Mouse (Mus musculus): ENCODE measurements around the gene Nfatc3. TPM values are rescaled to one million over a fixed set of nuclear protein-coding genes. Genes with fewer than 3 reads are reported as not detected.

The Nfatc3 gene
- total and polyA plus RNA-seq, 2 experiments from 2014 or later = 2.9 to 24.0 TPM

DNA sequence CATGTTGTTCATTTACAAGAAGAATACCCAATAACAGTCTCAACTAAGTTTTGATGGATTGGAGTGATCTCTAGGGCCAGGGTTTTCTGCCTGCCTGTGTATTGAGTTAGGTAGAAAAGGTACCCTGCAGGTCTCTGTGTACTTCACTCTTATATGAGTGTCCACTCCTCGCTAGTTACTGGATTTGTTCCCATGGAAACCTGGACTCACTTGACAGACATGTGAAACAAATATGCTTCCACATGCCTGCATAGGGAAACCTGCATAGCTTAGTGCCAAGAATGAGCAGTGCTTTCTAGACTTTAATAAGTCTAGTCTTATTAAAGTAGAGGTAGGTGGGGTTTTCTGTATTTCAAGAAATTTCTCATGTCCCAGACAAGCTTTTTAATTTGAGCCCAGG lies 118.3 kb downstream of the Nfatc3 start:
- no peak for ATAC-seq
- 8% methylated on average over 1 of the region's 1 CpGs for whole genome bisulfite sequencing
- Histone ChIP-seq H3K27me3 (ENCODE audit: insufficient read depth, low read length) (no peaks in the 10 kb centered on the region), H3K4me3 (ENCODE audit: low read length) (no peak overlapping the region), H3K4me2 (ENCODE audit: low read depth, low read length) (no peak overlapping the region), H3K9me3 (ENCODE audit: low read length) (no peaks in the 10 kb centered on the region), H3K4me1 (ENCODE audit: insufficient read depth, low read length) (no peaks in the 10 kb centered on the region), H3K9ac (replicated peaks; ENCODE audit: low read length) (no peak overlapping the region), H3K36me3 (ENCODE audit: insufficient read depth, low read length) (no peaks in the 10 kb centered on the region), H3K27ac (no peak overlapping the region)
- peak; percentile 28 for DNase-seq (ENCODE audit: low spot score)
- TF ChIP-seq CTCF (IDR thresholded peaks at IDR 0.05; ENCODE audit: low read depth) = no peak

DNA sequence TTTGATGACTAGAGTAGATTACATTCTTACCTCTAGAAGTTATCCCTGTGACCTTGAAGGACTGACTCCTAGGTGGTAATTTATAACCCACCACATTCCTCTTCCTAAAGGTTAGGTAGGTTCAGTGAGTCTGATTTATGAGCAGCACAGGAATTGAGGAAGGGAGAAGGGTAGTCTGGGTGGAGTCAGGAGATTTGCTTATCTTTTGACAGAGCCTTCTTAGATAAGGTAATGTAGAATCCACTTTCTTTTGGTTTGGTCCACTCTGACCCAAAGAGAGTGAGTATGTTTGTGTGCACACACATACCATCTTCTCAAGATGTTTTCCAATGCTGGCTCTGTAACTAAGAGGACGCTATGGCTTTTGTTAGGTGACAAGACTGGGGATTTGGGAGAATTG lies 119.0 kb downstream of the Nfatc3 start:
- no peaks in the 10 kb centered on the region for H3K27me3 ChIP-seq (ENCODE audit: insufficient read depth, low read length)
- H3K4me2 ChIP-seq (ENCODE audit: low read depth, low read length) = no peak overlapping the region
- ATAC-seq (no peak), DNase-seq (ENCODE audit: low spot score) (no peak)
- no peak overlapping the region for H3K9ac ChIP-seq (replicated peaks; ENCODE audit: low read length)
- WGBS = 85% methylated on average over 1 of the region's 1 CpGs
- H3K4me1 ChIP-seq (ENCODE audit: insufficient read depth, low read length) = no peaks in the 10 kb centered on the region
- no peak overlapping the region for H3K27ac ChIP-seq
- H3K4me3 ChIP-seq (ENCODE audit: low read length) = no peak overlapping the region
- no peaks in the 10 kb centered on the region for H3K36me3 ChIP-seq (ENCODE audit: insufficient read depth, low read length)
- no peak for TF ChIP-seq CTCF (IDR thresholded peaks at IDR 0.05; ENCODE audit: low read depth)
- H3K9me3 ChIP-seq (ENCODE audit: low read length) = no peaks in the 10 kb centered on the region

GRCm38 (mm10) chr8:106178428-106178827 lies 119.8 kb downstream of the Nfatc3 start:
- H3K4me2 ChIP-seq (ENCODE audit: low read depth, low read length) = no peak overlapping the region
- TF ChIP-seq CTCF (IDR thresholded peaks at IDR 0.05; ENCODE audit: low read depth) = no peak
- H3K9ac ChIP-seq (replicated peaks; ENCODE audit: low read length) = no peak overlapping the region
- DNase-seq (ENCODE audit: low spot score) = no peak
- H3K4me1 ChIP-seq (ENCODE audit: insufficient read depth, low read length) = no peaks in the 10 kb centered on the region
- no peaks in the 10 kb centered on the region for H3K36me3 ChIP-seq (ENCODE audit: insufficient read depth, low read length)
- no peak overlapping the region for H3K27ac ChIP-seq
- no peak overlapping the region for H3K4me3 ChIP-seq (ENCODE audit: low read length)
- H3K27me3 ChIP-seq (ENCODE audit: insufficient read depth, low read length) = no peaks in the 10 kb centered on the region
- no peaks in the 10 kb centered on the region for H3K9me3 ChIP-seq (ENCODE audit: low read length)
- 79% methylated on average over 2 of the region's 2 CpGs for WGBS
- no peak for ATAC-seq

Other genes with a start within 250 kb of the Nfatc3 start
- 10.5 and 15.7 TPM in 2 replicates for gene Ranbp10, start 231.5 kb upstream of the Nfatc3 start, total RNA-seq (2014; rRNA removed)
- gene Ranbp10, start 231.5 kb upstream of the Nfatc3 start, polyA plus RNA-seq (2015; fragmentation: Nextera tagmentation; extraction: Ambion mirVana) = 6.3 and 7.2 TPM in 2 replicates
- 0.36 and 0.37 TPM in 2 replicates for gene Tsnaxip1, start 231.1 kb upstream of the Nfatc3 start, total RNA-seq (2014; rRNA removed)
- gene Tsnaxip1, start 231.1 kb upstream of the Nfatc3 start, polyA plus RNA-seq (2015; fragmentation: Nextera tagmentation; extraction: Ambion mirVana) = 0.64 and 0.71 TPM in 2 replicates
- gene Cenpt, start 205.6 kb upstream of the Nfatc3 start, total RNA-seq (2014; rRNA removed) = 40.9 and 45.3 TPM in 2 replicates
- 39.9 and 42.8 TPM in 2 replicates for gene Cenpt, start 205.6 kb upstream of the Nfatc3 start, polyA plus RNA-seq (2015; fragmentation: Nextera tagmentation; extraction: Ambion mirVana)
- gene Thap11, start 203.7 kb upstream of the Nfatc3 start, total RNA-seq (2014; rRNA removed) = 86.9 and 112 TPM in 2 replicates
- gene Thap11, start 203.7 kb upstream of the Nfatc3 start, polyA plus RNA-seq (2015; fragmentation: Nextera tagmentation; extraction: Ambion mirVana) = 44.9 and 45.6 TPM in 2 replicates
- gene Nutf2, start 198.3 kb upstream of the Nfatc3 start, total RNA-seq (2014; rRNA removed) = 20.1 and 49.6 TPM in 2 replicates
- gene Nutf2, start 198.3 kb upstream of the Nfatc3 start, polyA plus RNA-seq (2015; fragmentation: Nextera tagmentation; extraction: Ambion mirVana) = 119 and 158 TPM in 2 replicates
- gene Edc4, start 178.0 kb upstream of the Nfatc3 start, total RNA-seq (2014; rRNA removed) = 113 and 118 TPM in 2 replicates
- gene Edc4, start 178.0 kb upstream of the Nfatc3 start, polyA plus RNA-seq (2015; fragmentation: Nextera tagmentation; extraction: Ambion mirVana) = 41.7 and 42.0 TPM in 2 replicates
- 0.75 and 3.3 TPM in 2 replicates for gene Nrn1l, start 165.3 kb upstream of the Nfatc3 start, total RNA-seq (2014; rRNA removed)
- gene Nrn1l, start 165.3 kb upstream of the Nfatc3 start, polyA plus RNA-seq (2015; fragmentation: Nextera tagmentation; extraction: Ambion mirVana) = 1.9 and 2.0 TPM in 2 replicates
- gene Pskh1, start 158.4 kb upstream of the Nfatc3 start, total RNA-seq (2014; rRNA removed) = 30.0 and 32.3 TPM in 2 replicates
- gene Pskh1, start 158.4 kb upstream of the Nfatc3 start, polyA plus RNA-seq (2015; fragmentation: Nextera tagmentation; extraction: Ambion mirVana) = 11.3 and 11.5 TPM in 2 replicates
- 1.7 and 5.5 TPM in 2 replicates for gene Ctrl, start 125.0 kb upstream of the Nfatc3 start, total RNA-seq (2014; rRNA removed)
- 3.1 and 3.3 TPM in 2 replicates for gene Ctrl, start 125.0 kb upstream of the Nfatc3 start, polyA plus RNA-seq (2015; fragmentation: Nextera tagmentation; extraction: Ambion mirVana)
- 67.3 and 75.1 TPM in 2 replicates for gene Psmb10, start 120.4 kb upstream of the Nfatc3 start, total RNA-seq (2014; rRNA removed)
- gene Psmb10, start 120.4 kb upstream of the Nfatc3 start, polyA plus RNA-seq (2015; fragmentation: Nextera tagmentation; extraction: Ambion mirVana) = 115 and 117 TPM in 2 replicates
- gene Lcat, start 115.5 kb upstream of the Nfatc3 start, total RNA-seq (2014; rRNA removed) = 24.7 and 26.5 TPM in 2 replicates
- gene Lcat, start 115.5 kb upstream of the Nfatc3 start, polyA plus RNA-seq (2015; fragmentation: Nextera tagmentation; extraction: Ambion mirVana) = 13.0 and 16.8 TPM in 2 replicates
- 22.5 and 25.5 TPM in 2 replicates for gene Slc12a4, start 92.7 kb upstream of the Nfatc3 start, total RNA-seq (2014; rRNA removed)
- gene Slc12a4, start 92.7 kb upstream of the Nfatc3 start, polyA plus RNA-seq (2015; fragmentation: Nextera tagmentation; extraction: Ambion mirVana) = 16.3 and 16.9 TPM in 2 replicates
- not detected in 2 replicates for gene Dpep3, start 79.4 kb upstream of the Nfatc3 start, total RNA-seq (2014; rRNA removed)
- not detected in 2 replicates for gene Dpep3, start 79.4 kb upstream of the Nfatc3 start, polyA plus RNA-seq (2015; fragmentation: Nextera tagmentation; extraction: Ambion mirVana)
- gene Dus2, start 67.5 kb upstream of the Nfatc3 start, total RNA-seq (2014; rRNA removed) = 9.3 and 15.4 TPM in 2 replicates
- gene Dus2, start 67.5 kb upstream of the Nfatc3 start, polyA plus RNA-seq (2015; fragmentation: Nextera tagmentation; extraction: Ambion mirVana) = 20.2 and 22.4 TPM in 2 replicates
- gene Dpep2nb, start 52.9 kb upstream of the Nfatc3 start, total RNA-seq (2014; rRNA removed) = not detected in 2 replicates
- not detected in 2 replicates for gene Dpep2nb, start 52.9 kb upstream of the Nfatc3 start, polyA plus RNA-seq (2015; fragmentation: Nextera tagmentation; extraction: Ambion mirVana)
- 36.7 and 43.3 TPM in 2 replicates for gene Ddx28, start 47.0 kb upstream of the Nfatc3 start, total RNA-seq (2014; rRNA removed)
- gene Ddx28, start 47.0 kb upstream of the Nfatc3 start, polyA plus RNA-seq (2015; fragmentation: Nextera tagmentation; extraction: Ambion mirVana) = 19.7 and 20.2 TPM in 2 replicates
- gene Esrp2, start 78.1 kb downstream of the Nfatc3 start, total RNA-seq (2014; rRNA removed) = 0.10 and 0.75 TPM in 2 replicates
- 0.10 and 0.15 TPM in 2 replicates for gene Esrp2, start 78.1 kb downstream of the Nfatc3 start, polyA plus RNA-seq (2015; fragmentation: Nextera tagmentation; extraction: Ambion mirVana)
- 14.9 and 18.2 TPM in 2 replicates for gene Pla2g15, start 91.6 kb downstream of the Nfatc3 start, total RNA-seq (2014; rRNA removed)
- gene Pla2g15, start 91.6 kb downstream of the Nfatc3 start, polyA plus RNA-seq (2015; fragmentation: Nextera tagmentation; extraction: Ambion mirVana) = 14.6 and 15.7 TPM in 2 replicates
- gene Slc7a6, start 110.0 kb downstream of the Nfatc3 start, total RNA-seq (2014; rRNA removed) = 35.2 and 39.1 TPM in 2 replicates
- 49.9 and 53.2 TPM in 2 replicates for gene Slc7a6, start 110.0 kb downstream of the Nfatc3 start, polyA plus RNA-seq (2015; fragmentation: Nextera tagmentation; extraction: Ambion mirVana)
- gene Slc7a6os, start 152.1 kb downstream of the Nfatc3 start, total RNA-seq (2014; rRNA removed) = 56.7 and 67.6 TPM in 2 replicates
- 36.1 and 37.4 TPM in 2 replicates for gene Slc7a6os, start 152.1 kb downstream of the Nfatc3 start, polyA plus RNA-seq (2015; fragmentation: Nextera tagmentation; extraction: Ambion mirVana)
- gene Prmt7, start 152.1 kb downstream of the Nfatc3 start, total RNA-seq (2014; rRNA removed) = 60.1 and 71.3 TPM in 2 replicates
- gene Prmt7, start 152.1 kb downstream of the Nfatc3 start, polyA plus RNA-seq (2015; fragmentation: Nextera tagmentation; extraction: Ambion mirVana) = 47.2 and 50.9 TPM in 2 replicates

Measured in hindbrain, postnatal 0 days (tissue).